Mouse (Mus musculus) cerebellum, adult 11 months (tissue): Measurements from ENCODE around the gene Rflnb.
"Not testable (repeated sequence)": the region's sequence is repeated elsewhere in the genome, so short reads cannot be mapped to it uniquely, and the experiment has no call there.

Experiments
- DNase-seq: peaks from one replicate; pipeline ENCODE4 v3.0.0; 2022

Gene Rflnb

GRCm38 (mm10) chr11:76035182-76035581, 7.6 kb upstream of the Rflnb start:
- DNase-seq, result peak; percentile 56

GRCm38 (mm10) chr11:76033836-76034235, 6.3 kb upstream of the Rflnb start:
- DNase-seq, result no peak

- DNase-seq, result no peak
Measured at GRCm38 (mm10) chr11:76033359-76033758, 5.8 kb upstream of the Rflnb start.

- no peak for DNase-seq
Measured at GRCm38 (mm10) chr11:76028072-76028465, 487 bp upstream of the Rflnb start.

- DNase-seq, result no peak
Measured at GRCm38 (mm10) chr11:76026527-76027138, 949 bp downstream of the Rflnb start.

GRCm38 (mm10) chr11:76025080-76025583, 2.5 kb downstream of the Rflnb start:
- no peak for DNase-seq

GRCm38 (mm10) chr11:76020916-76021315, 6.7 kb downstream of the Rflnb start:
- no peak for DNase-seq

- DNase-seq, result no peak
Measured at GRCm38 (mm10) chr11:76019879-76020278, 7.7 kb downstream of the Rflnb start.

GRCm38 (mm10) chr11:76015814-76016213, 11.8 kb downstream of the Rflnb start:
- DNase-seq, result no peak

GRCm38 (mm10) chr11:76015251-76015650, 12.3 kb downstream of the Rflnb start:
- no peak for DNase-seq

- no peak for DNase-seq
Measured at GRCm38 (mm10) chr11:76010838-76011624, 16.6 kb downstream of the Rflnb start.

GRCm38 (mm10) chr11:76009101-76009500, 18.5 kb downstream of the Rflnb start:
- no peak for DNase-seq

GRCm38 (mm10) chr11:76008162-76008561, 19.4 kb downstream of the Rflnb start:
- DNase-seq, result no peak

GRCm38 (mm10) chr11:76004276-76004675, 23.3 kb downstream of the Rflnb start:
- not testable (repeated sequence) for DNase-seq

GRCm38 (mm10) chr11:76001237-76001878, 26.2 kb downstream of the Rflnb start:
- no peak for DNase-seq

- no peak for DNase-seq
Measured at GRCm38 (mm10) chr11:76000701-76001100, 26.9 kb downstream of the Rflnb start.

GRCm38 (mm10) chr11:75999440-76000155, 28.0 kb downstream of the Rflnb start, which contains the start of gene 1700016K19Rik:
Gene 1700016K19Rik, plus strand, starts transcription at chr11:75999912.
- peak; percentile 83 for DNase-seq

- DNase-seq, result no peak
Measured at GRCm38 (mm10) chr11:75994357-75994756, 33.2 kb downstream of the Rflnb start.

- DNase-seq, result no peak
Measured at GRCm38 (mm10) chr11:75992481-75992880, 35.1 kb downstream of the Rflnb start.

- DNase-seq, result no peak
Measured at GRCm38 (mm10) chr11:75991911-75992310, 35.7 kb downstream of the Rflnb start.

GRCm38 (mm10) chr11:75990965-75991835, 36.4 kb downstream of the Rflnb start:
- DNase-seq, result no peak

GRCm38 (mm10) chr11:75985948-75986347, 41.6 kb downstream of the Rflnb start:
- DNase-seq, result no peak
